Mouse (Mus musculus): ENCODE data around the gene Mrps14.

The Mrps14 gene

DNA sequence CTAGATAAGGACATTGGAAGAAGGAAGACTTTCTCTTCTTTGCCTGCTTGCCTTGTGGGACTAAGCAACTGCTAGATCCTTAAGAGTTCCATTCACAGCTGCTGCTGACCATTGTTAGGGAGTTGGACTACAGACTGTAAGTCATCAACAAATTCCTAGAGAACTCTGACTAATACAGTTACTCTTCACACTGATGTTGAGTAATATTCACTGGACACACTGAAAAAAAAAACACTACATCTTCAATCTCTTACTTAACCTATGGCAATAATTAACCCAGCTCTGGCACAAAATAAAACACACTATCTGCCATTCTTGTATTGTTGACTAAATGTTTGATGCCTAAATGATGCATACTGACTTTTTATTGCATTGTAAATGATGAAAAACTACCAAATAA lies 32.8 kb downstream of the Mrps14 start:
- DNase-seq (ENCODE audit: low read depth, low spot score): no peak

DNA sequence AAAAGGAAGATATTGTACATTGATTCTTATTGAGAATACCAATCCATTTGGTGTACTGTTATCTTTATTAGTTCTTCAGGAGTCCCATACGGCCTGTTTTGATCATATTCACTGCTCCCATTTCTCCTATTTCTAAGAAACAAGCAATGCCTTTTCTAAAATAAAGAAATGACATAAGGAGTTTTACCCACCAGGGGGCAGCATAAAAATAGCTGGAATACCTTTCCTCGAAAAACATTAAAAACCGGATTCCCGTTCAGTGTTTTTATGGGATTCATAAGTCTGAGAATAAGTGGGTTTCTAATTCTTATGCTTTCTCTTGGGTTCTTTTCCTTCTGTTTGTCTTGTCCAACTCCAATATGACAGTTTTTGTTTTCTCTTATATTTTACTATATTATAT lies 36.0 kb downstream of the Mrps14 start:
- DNase-seq (ENCODE audit: low read depth, low spot score): no peak

DNA sequence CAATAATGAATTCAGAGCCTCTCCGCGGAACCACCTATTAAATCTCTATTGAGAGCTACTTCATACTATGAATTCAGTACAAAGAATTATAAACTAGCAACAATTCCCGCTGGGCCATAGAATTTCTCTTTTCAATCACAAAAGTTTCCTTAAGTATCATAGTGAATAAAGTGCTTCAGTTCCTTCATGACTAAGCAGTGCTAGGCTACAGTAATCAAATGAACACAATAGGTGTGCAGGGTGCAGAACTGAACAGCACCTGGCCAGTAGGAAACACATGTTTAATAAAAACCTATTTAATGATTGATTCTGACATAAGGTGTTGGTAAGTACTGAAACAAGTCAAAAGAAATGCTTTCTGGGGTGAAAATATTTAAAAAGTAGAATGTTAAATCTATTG lies 37.1 kb downstream of the Mrps14 start:
- no peak for DNase-seq (ENCODE audit: low read depth, low spot score)

DNA sequence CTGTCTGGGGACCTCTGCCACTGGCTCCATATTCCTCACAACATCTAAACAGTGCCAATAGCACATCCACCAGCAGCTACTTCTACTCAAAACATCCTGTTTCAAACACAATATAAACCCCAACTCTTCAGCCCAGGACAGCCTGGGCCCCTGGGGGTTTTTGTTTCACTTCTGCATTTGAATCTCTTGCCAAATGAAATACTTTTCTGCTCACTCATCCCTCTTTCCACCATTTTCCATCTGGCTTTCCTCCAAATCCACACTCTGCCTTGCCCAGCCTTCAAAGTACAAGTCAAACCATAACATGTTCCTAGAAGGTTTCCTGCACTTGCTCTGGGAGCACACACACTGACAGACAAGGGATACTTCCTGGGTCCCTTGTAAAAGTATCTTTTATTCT lies 38.9 kb downstream of the Mrps14 start:
- DNase-seq (ENCODE audit: low read depth, low spot score): no peak

DNA sequence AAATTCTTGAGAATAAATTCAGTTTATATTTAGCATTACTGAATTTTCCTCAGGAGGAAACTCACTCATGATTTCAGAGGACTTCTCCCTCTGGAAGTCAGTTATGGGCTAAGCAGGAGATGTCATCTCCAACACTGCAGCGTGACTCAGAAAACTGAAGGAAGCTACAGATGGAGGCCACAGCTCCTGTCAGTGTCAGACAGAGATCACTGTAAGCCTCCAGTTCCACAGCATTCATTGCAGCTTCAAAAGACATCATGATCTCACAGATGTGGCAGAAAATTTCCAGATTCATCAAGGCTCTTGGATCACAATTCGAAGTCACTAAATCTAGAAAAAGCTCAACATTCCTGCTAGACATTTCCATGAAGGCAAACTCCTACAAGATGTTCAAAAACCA lies 43.0 kb downstream of the Mrps14 start:
- no peak for DNase-seq (ENCODE audit: low read depth, low spot score)

DNA sequence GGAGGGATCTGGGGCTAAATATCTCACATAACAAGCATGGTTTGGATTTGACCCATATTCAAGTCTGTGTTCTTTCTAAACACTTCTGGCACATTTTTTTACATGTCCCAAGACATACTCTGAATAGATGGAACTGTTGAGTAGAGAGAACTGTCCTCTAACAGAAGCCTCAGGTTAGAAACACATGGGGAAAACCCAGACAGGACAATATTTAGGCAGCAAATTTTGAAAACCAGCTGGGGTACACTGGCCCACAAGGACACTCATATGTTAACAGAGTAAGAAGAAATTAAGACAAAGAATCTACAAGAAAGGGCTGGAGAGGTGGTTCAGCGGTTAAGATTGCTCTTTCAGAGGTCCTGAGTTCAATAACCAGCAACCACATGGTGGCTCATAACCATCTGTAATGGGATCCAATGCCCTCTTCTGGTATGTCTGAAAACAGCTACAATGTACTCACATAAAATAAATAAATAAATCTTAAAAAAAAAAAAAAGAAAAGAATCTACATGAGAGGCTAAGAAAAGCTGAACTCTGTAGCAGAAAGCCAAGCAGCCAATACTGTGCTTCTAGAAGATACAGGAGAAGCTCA lies 43.9 kb downstream of the Mrps14 start:
- no peak for DNase-seq (ENCODE audit: low read depth, low spot score)

DNA sequence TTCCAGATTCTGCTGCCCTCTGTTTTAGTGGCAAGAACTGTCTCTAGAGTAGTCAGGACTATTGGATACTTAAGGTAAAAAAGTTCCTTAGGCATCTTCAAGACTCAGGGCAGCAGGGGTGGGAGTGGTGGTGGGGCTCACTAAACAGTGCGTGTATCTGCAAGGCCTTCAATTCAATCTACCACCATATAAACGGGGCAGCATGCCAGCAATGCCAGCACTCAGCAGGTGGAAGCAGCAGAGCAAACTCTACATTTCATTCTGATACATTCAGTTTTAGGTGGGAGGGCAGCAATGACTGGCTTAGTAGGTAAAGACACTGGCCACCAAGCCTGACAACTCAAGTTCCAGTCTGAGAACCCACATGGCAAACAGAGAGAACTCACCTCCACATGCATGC lies 45.1 kb downstream of the Mrps14 start:
- no peak for DNase-seq (ENCODE audit: low read depth, low spot score)

DNA sequence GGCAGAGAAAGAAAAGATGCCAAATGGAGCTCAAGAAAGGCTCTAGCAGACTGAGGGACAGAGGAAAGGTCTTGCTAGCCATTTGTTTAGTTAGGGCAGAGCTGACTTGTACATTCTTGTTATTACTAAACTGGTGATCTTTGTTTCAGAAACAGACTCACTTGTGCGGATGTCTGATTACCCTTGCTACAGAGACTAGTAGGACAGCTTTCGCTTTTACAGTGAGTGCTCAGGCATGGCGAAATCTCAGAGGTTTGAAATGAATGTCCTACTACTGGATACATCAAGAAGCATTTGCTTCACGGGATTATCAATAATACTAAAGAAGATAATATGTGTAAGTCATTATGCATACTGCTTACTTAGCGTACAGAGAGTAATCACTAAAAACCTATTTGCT lies 49.7 kb downstream of the Mrps14 start:
- no peak for DNase-seq (ENCODE audit: low read depth, low spot score)

DNA sequence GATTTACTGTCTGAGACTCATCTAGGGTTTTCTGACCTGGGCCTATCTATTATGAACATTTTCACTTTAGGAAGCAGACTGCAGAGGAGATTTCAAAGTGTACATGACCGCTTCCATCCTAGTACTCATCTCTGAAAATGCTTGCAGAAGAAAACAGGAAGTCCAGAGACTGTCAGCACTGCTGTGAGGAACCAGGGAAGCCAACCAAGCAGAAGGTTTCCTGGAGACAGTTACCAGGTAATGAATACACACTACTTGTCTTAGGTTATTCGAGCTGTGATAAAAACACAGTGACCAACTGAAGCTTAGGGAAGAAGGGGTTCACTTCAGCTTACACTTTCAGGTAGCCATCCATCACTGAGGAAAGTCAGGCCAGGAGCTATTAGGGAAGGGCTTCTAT lies 50.9 kb downstream of the Mrps14 start:
- no peak for DNase-seq (ENCODE audit: low read depth, low spot score)

DNA sequence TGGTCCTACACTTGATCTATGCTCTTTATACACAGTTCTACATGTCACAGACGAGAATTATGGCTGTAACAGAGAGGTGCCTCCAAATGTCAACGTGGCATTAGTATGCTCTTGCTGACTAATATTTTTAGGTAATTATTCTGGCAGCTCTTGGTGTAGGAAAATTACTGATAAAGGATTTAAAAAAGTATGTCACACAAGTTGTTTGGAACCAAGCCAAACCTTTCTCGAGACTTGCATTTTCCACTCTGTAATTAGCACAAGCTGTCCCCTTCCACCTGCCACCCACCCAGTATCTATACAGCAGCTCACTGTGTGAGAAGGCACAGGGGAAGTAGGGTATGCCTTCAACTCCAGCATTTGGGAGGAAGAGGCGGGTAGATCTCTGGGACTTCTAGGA lies 51.8 kb downstream of the Mrps14 start:
- no peak for DNase-seq (ENCODE audit: low read depth, low spot score)

DNA sequence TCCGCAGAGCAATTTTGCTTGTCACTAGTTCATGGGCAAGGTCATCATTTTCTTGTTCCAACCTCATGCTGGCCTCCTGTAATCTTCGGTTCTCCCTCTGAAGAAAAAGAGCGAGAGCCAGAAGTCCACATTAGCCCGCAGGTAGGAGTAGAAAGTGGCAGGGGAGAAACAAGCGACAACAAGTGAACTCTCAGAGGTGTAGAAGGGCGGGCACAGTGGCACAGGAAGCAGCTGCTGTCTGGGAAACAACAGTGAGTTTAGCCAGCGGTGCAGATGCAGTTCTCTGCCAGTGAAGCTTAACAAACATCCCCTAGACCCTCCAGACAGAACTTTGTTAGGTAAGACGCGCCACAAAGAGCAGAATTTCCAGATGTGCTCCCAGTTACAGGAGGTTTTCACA lies 52.5 kb downstream of the Mrps14 start:
- DNase-seq (ENCODE audit: low read depth, low spot score): no peak

DNA sequence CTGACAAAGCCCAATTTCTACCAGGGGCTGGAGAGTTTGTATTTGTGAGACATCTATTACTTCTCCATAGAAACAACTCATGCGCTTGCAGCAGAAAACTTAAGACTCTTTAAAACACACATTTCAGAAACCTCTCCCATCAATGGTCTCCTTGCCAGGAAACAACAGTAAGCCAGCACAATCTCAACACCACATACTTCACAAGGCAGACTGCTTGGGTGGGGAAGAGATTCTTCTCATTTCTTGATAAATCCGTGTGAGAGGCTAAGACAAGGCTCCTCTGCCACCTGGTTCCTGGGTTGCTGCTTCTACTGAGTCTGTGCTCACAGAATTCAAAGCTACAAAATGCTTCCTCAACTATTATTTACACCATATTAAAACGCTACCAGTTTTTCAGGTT lies 54.8 kb downstream of the Mrps14 start:
- DNase-seq (ENCODE audit: low read depth, low spot score): no peak

DNA sequence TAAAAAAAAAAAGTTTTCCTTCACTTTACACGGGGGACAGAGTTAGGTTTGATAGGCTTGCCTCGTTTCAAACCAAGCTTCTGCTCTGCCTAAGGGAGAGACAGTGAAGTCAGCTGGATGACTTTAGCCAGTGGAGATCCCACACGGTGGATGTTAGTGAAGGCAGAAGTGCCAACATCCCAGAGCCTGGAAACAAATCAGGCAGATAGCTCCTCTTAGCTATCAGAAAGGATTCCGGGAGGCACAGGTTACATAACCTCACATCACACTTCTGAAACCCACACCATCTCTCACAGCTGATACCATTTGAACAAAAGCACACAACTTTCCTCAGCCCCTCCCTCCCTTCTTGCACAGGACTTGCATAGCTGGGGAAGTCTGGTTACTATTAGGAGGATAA lies 55.8 kb downstream of the Mrps14 start:
- no peak for DNase-seq (ENCODE audit: low read depth, low spot score)

DNA sequence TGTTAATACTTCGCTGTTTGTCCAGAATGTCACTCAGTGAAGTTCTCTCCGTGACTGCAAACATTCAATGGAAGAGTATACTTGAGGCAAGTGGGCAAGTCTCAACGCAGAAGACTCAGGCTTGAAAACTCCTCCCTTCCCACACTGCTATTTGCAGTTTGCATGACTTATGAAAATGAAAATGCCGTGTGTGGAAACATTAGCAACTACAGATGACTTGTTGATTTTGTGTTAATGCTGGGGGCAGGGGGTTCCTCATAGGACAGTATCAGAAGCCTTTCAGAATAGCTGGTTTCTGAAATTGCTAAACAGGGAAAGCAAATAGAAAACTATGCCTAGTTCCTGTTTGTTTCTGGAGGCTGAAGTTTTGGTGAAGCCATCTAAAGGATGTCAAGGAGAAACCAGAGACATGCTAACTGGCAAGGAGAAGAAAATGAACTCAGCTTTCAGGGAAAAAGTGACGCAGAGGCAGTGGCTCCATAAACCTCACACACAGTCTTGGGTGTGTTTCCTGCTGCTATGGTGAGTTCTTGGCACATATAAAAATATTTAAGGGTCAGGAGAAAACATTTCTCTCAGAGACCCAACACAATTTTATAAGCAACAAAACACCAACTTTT lies 56.5 kb downstream of the Mrps14 start:
- no peak for DNase-seq (ENCODE audit: low read depth, low spot score)
